Mouse (Mus musculus) brain, embryonic 14.5 days (tissue): Measurements from ENCODE around the gene Afmid.

Experiments used
- CTCF ChIP-seq: fragments of 200-500 bp; IDR thresholded peaks from 2 replicates; pipeline ENCODE4 v1.5.1; 2012; ENCODE audit warnings: inconsistent platforms, mild to moderate bottlenecking, moderate library complexity, borderline replicate concordance; ENCODE audit not compliant: insufficient read depth, insufficient read length; ENCODE audit errors: extremely low read depth
- POLR2A ChIP-seq: fragments of 200-500 bp; IDR thresholded peaks from 2 replicates; pipeline ENCODE4 v1.6.1; 2012; ENCODE audit warnings: mild to moderate bottlenecking, inconsistent platforms, borderline replicate concordance; ENCODE audit not compliant: poor library complexity, insufficient read depth, insufficient read length, severe bottlenecking; ENCODE audit errors: extremely low read depth

- TF ChIP-seq CTCF (no peak), POLR2A (no peak)
Measured at GRCm38 (mm10) chr11:117880977-117881358, 55.2 kb downstream of the Afmid start.
